Mouse (Mus musculus) layer of hippocampus, adult 9-11 months (tissue): ENCODE data around the gene Kcna5.

Experiments used
- DNase-seq: peaks from one replicate; pipeline ENCODE4 v3.0.0; 2022

Gene Kcna5

DNA sequence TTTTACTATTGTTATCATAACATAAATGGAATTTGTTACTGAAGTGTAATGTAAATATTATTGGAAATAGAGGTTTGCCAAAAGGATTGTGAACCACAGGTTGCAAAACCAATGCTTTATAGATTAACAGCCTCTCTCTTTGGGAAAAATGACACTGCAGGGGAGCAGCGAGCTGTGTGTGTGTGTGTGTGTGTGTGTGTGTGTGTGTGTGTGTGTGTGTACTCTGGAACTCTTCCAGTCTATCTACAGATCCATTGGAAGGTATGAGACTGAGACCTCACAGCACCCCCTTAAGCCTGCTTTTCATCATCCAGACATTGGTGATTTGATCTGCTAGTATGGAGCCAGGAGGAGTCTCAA lies 679 bp upstream of the Kcna5 start:
- DNase-seq, result no peak

DNA sequence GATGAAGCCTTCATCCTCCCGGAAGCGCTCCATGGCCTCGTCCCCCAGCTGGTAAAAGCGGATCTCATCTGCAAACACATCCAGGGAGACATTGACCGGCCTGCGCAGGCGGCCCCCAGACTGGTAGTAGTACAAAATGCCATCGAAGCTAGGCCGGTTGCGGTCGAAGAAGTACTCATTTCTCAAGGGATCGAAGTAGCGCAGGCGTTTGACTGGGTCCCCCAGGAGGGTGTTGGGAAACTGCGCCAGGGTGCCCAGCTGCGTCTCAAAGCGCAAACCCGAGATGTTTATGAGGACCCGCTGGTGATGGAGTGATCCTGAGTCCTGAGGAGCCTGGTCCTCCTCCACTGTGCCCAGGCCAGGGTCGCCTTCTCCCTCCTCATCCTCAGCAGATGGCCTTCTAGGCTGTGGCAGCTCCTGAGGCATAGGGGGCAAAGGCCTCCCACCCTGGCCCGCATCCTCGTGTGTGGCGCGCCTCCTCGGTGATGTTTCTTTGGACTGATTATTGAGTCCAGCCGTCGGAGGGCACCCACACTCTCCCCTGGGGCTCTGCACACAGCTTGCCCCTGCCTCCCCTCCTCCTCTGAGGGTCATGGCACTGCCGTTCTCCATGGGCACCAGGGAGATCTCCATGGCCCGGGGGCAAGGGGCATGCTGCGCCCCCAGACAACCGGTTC lies 543 bp downstream of the Kcna5 start:
- no peak for DNase-seq

DNA sequence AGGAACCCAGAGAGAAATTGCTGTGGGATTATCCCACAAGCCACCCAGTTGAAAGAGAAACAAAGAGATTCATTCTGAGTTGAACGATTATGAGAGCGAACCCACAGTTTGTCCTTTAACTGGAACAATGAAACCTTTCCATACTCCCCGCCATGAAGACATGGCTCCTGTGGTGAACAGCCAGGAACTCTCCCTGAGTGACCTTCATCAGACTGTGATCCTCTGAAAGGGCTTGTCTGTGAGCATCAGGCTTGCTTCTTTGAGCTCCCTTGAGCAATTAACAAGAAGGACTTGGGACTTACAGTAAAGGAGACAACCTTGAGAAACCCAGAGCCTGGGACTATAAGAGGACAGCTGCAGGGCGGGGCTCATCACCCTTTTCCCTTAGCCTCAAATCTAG lies 3.9 kb downstream of the Kcna5 start:
- DNase-seq, result no peak

DNA sequence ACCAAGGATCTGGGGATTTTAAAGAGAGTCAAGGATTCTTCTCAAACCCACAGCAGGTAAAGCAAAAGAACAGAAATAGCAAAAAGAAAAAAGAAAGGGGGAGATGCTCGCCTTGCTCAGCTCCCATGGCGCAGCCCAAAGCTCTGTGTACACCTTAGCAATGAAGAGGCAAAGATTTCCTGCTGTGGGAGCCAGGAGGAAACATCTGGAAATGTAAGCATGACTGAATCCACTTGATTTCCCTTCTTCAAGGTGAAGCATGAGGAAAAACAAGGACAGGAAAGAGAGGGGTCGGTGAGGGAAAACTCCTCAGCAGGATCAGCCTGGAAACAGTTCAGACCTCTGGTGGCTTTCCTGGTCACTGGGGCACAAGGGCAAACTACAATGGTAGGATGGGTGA lies 5.2 kb downstream of the Kcna5 start:
- DNase-seq, result no peak

- DNase-seq, result peak; percentile 21
These were observed 20.5 kb downstream of the Kcna5 start for GRCm38 (mm10) chr6:126514720-126515119.

GRCm38 (mm10) chr6:126513714-126514248 lies 21.4 kb downstream of the Kcna5 start:
- no peak for DNase-seq

DNA sequence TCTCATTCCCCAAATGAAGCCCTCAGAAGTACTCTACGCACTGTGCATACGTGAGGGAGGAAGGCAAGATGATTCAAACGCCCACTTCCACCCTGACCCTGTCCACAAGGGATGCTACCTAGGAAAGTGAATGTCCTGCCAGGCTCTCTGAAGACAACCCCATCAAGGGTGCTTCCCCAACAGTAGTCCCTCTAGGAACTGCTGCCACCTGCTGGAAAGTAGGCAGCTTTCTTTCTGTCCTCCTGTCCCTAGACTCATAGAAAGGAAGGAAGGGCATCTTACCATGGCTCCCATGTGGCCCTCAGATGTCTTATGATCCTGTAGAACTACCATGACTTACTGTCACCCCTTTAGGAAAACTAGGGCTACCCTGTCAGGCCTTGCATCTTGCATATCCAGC lies 22.1 kb downstream of the Kcna5 start:
- no peak for DNase-seq

DNA sequence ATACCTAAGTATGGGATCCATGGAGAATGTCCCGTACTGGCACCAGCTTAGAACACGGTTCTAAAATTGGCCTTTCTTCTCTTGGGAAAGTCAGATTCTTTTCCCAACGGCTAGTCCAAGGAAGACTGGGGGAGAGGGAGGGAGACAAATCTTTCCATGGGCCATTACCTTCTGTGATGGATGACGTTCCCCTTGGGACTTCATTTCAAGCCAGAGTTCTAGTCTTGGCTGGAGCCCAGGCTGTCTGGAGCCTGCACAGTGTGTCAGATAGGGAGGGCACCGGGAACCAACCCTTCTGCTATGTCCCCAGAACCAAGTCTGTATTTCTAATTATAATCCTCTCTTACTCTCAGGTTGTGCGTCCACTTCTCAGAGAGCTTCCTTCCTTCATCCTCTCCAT lies 26.5 kb downstream of the Kcna5 start:
- no peak for DNase-seq

GRCm38 (mm10) chr6:126503920-126504319 lies 31.3 kb downstream of the Kcna5 start:
- DNase-seq, result no peak

DNA sequence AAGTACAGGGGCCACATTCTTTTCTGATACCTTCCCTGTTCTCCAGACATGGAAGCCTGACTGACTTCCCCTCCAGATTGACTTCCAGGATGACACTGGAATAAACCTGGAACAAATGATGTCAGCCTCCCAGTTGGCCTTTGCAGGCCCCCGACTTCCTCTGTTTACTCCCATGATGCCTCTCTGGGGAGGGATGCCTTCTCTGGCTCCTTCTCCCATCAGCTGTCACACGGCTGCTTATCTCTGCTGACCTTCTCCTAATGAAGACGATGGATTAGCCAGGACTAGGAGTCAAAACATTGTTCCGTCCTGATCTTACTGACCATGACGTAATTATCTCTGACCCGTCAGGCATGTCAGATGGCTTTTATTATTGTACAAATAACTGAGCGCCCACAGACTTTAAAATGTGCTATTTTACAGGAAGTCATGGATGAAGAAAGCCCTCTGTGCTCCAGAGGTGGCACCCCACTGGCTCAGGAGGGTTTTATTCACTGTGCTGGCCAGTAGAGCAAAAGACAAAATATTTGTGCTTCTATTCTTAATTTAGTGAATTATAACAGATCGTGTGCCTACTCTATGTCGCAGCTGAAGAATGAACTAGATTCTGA lies 32.4 kb downstream of the Kcna5 start:
- DNase-seq, result no peak

GRCm38 (mm10) chr6:126500985-126501384 lies 34.2 kb downstream of the Kcna5 start:
- no peak for DNase-seq

DNA sequence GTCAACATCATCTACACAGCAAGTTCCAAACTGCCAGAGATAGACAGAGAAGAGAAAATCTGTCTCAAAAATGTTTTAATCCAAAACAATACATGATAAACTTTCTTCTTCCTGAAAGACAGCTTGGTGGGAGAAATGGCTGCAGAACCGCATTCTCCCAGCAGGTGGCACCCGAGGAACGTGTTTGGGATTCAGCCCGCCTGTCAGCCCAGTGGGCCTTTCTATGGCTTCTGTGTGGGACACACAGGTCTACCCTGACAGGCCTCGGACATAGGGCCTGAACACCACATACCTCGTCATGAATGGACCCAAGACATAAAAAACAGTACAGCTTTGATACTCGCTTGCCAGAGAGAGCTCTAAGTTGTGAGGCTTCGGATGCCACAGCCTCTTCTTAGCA lies 35.1 kb downstream of the Kcna5 start:
- peak; percentile 65 for DNase-seq

DNA sequence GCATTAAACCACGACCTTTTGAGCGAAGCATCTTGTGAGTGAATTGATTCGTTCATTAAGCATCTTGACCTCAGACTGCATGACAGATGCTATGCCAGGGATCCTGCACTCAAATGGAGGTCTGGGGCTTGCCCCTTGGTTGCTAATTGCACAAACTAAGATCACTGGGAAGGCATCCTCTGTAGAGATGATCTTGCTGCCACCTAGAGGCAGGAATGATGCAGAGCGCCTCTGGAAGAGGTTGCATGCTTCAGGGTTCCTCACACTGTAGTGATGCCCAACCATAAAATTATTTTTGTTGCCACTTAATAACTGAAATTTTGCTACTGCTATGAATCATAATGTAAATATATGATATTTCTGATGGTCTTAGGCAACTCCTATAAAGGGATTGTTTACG lies 37.3 kb downstream of the Kcna5 start:
- peak; percentile 27 for DNase-seq

- no peak for DNase-seq
These were observed 37.9 kb downstream of the Kcna5 start for GRCm38 (mm10) chr6:126497173-126497839.

DNA sequence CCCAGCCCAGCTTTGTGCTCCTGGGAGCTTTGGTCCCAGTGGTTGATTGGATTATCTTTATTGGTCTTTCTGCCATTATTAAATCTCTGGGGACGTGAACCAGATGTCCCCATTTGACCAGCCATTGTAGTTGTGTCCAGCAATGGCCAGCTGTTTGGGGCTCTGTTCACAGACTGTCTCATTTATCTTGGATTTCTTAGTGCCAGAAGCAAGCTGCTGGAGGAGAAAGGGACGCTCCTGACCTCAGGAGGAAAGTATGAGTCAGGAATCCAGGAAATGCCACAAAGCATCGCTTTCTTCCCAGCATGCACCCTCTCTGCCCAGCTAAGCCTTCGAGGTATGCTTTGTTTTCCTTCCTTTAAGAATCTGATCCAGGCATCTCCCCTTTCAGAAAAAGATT lies 48.1 kb downstream of the Kcna5 start:
- no peak for DNase-seq

DNA sequence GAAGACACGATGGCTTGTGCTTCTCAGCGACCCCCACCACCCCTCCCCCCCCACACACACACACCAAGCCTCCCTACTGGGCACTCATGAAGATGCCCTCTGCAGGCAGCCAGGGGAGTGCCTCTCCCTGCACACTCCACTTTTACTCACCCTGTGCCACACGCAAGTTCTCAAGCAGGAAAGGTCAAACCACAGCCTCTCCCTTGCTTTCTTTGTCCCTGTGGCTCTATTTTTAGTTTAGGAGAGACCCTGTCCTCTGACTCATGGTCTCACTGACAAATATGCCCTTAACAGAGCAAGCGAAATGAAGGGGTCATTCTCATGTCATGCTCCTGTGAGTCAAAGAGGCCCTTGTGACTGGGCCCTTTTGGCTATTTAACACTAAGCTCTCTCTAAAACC lies 50.3 kb downstream of the Kcna5 start:
- no peak for DNase-seq

GRCm38 (mm10) chr6:126483264-126483867 lies 51.8 kb downstream of the Kcna5 start:
- DNase-seq, result no peak
